Mouse (Mus musculus) kidney, postnatal 36 days (tissue): Measurements from ENCODE around the gene Scamp3.

Experiments
- DNase-seq, 2 experiments: peaks; one replicate each; pipeline ENCODE4 v3.0.0; 2021 to 2022; ENCODE audit warnings: mixed read lengths in 2 of 2

Scamp3 gene

GRCm38 (mm10) chr3:89163643-89164245 lies 13.5 kb upstream of the Scamp3 start:
- no peak for DNase-seq

GRCm38 (mm10) chr3:89164506-89165267 lies 12.6 kb upstream of the Scamp3 start, which contains the start of gene Clk2:
Gene Clk2 (plus strand): TSS chr3:89164795.
- peak; percentile 96 to 98 for DNase-seq

- DNase-seq = no peak
Measured at GRCm38 (mm10) chr3:89165268-89165870, 11.9 kb upstream of the Scamp3 start.

GRCm38 (mm10) chr3:89166945-89167344 lies 10.3 kb upstream of the Scamp3 start:
- DNase-seq = no peak

- DNase-seq = no peak
Measured at GRCm38 (mm10) chr3:89174844-89175243, 2.4 kb upstream of the Scamp3 start.

- no peak for DNase-seq
Measured at GRCm38 (mm10) chr3:89175544-89175943, 1.7 kb upstream of the Scamp3 start.

GRCm38 (mm10) chr3:89176421-89176820 lies 852 bp upstream of the Scamp3 start:
- no peak for DNase-seq

GRCm38 (mm10) chr3:89178107-89178385 lies 773 bp downstream of the Scamp3 start:
- no peak for DNase-seq

- no peak for DNase-seq
Measured at GRCm38 (mm10) chr3:89179056-89179455, 1.8 kb downstream of the Scamp3 start.

GRCm38 (mm10) chr3:89181749-89182500 lies 4.7 kb downstream of the Scamp3 start:
- DNase-seq = no peak

GRCm38 (mm10) chr3:89182531-89183057 lies 5.3 kb downstream of the Scamp3 start:
- no peak for DNase-seq

- peak; percentile 85 to 90 for DNase-seq
Measured at GRCm38 (mm10) chr3:89183058-89183958, 6.0 kb downstream of the Scamp3 start, which contains the start of gene Fam189b. Gene Fam189b (plus strand): TSS chr3:89183143.

GRCm38 (mm10) chr3:89183959-89184315 lies 6.7 kb downstream of the Scamp3 start:
- no peak for DNase-seq

GRCm38 (mm10) chr3:89187197-89187596 lies 9.9 kb downstream of the Scamp3 start:
- DNase-seq = no peak

GRCm38 (mm10) chr3:89187690-89188477 lies 10.6 kb downstream of the Scamp3 start:
- DNase-seq = no peak

- no peak for DNase-seq
Measured at GRCm38 (mm10) chr3:89188478-89188875, 11.2 kb downstream of the Scamp3 start.

GRCm38 (mm10) chr3:89190436-89190835 lies 13.2 kb downstream of the Scamp3 start:
- no peak for DNase-seq

- no peak for DNase-seq
Measured at GRCm38 (mm10) chr3:89193351-89193750, 16.1 kb downstream of the Scamp3 start.

GRCm38 (mm10) chr3:89193853-89194252 lies 16.6 kb downstream of the Scamp3 start:
- DNase-seq = peak; percentile 44 to 61

- peak; percentile 92 to 94 for DNase-seq
Measured at GRCm38 (mm10) chr3:89195979-89196877, 19.0 kb downstream of the Scamp3 start.
